Mouse (Mus musculus) limb, embryonic 15.5 days (tissue): ENCODE results near the gene Ppib. TPM values are rescaled to one million over a fixed set of nuclear protein-coding genes. Genes with fewer than 3 reads are reported as not detected.

ENCODE experiments used
- ATAC-seq: fragments of 200-750 bp; cut with Nextera tagmentation; 2 replicates; pipeline ENCODE4 v1.8.0; 2017; ENCODE audit warnings: low read depth, moderate TSS enrichment; ENCODE audit not compliant: insufficient number of reproducible peaks, low FRiP score, low TSS enrichment
- H3K27ac ChIP-seq: fragments of 300-500 bp; sonication (generic); 2 replicates; pipeline ENCODE4 v1.5.1; 2015; ENCODE audit warnings: moderate library complexity, mild to moderate bottlenecking, inconsistent platforms
- H3K27me3 ChIP-seq: fragments of 300-500 bp; sonication (generic); 2 replicates; pipeline ENCODE4 v1.6.1; 2015; ENCODE audit warnings: inconsistent platforms
- H3K36me3 ChIP-seq: fragments of 300-500 bp; sonication (generic); 2 replicates; pipeline ENCODE4 v1.6.1; 2015; ENCODE audit warnings: inconsistent platforms
- H3K4me1 ChIP-seq: fragments of 300-500 bp; sonication (generic); 2 replicates; pipeline ENCODE4 v1.6.1; 2015; ENCODE audit warnings: inconsistent platforms
- H3K4me2 ChIP-seq: fragments of 300-500 bp; sonication (generic); 2 replicates; pipeline ENCODE4 v1.6.1; 2015; ENCODE audit warnings: mild to moderate bottlenecking, inconsistent platforms
- H3K4me3 ChIP-seq: fragments of 300-500 bp; sonication (generic); 2 replicates; pipeline ENCODE4 v1.5.1; 2015; ENCODE audit warnings: mild to moderate bottlenecking, inconsistent platforms
- H3K9ac ChIP-seq: fragments of 300-500 bp; sonication (generic); 2 replicates; pipeline ENCODE4 v1.6.1; 2015; ENCODE audit warnings: inconsistent platforms
- H3K9me3 ChIP-seq: fragments of 300-500 bp; sonication (generic); 2 replicates; pipeline ENCODE4 v1.6.1; 2016; ENCODE audit warnings: inconsistent platforms
- WGBS: fragments of 180-500 bp; shearing (Covaris S2); methylation state at CpG from one replicate; pipeline ENCODE4 v1.1.7; 2015; 5-methylcytosine and 5-hydroxymethylcytosine counted together
- polyA plus RNA-seq: library from polyadenylated mRNA; unstranded; fragments of >200 nt; fragmentation: Nextera tagmentation; extraction: Ambion mirVana; gene quantifications from 2 replicates; pipeline ENCODE4 v1.2.1, GENCODE M21; 2015

Gene Ppib
- polyA plus RNA-seq, 1 experiment from 2014 or later = 775 TPM

DNA sequence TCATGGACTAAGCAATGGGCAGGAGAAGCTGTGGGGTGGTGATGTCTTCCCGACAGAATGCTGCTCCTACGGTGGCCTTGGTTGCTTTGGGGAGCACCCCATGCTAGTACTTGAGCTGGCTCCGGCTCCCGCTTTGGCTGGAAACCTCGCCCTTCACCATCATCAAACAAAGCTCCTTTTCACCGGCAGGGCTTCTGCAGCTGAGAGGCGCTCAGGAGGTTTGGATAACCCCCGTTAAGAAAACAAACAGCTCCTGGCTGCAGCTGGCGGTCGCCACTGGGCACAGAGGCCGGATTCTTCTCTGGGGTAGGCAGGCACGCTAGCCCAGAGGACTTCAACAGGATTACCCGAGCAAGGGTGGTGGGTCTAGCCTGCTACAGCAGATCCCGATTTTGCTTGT lies 18.5 kb downstream of the Ppib start:
- ATAC-seq = peak; percentile 61; the same call in 1 of the 2 replicates
- Histone ChIP-seq H3K9me3 (no peaks in the 10 kb centered on the region), H3K27ac (peak overlapping the region; percentile 73), H3K36me3 (no peaks in the 10 kb centered on the region), H3K9ac (no peak overlapping the region), H3K27me3 (no peaks in the 10 kb centered on the region), H3K4me3 (no peak overlapping the region), H3K4me2 (peak overlapping the region; percentile 14; the same call in 1 of the 2 replicates), H3K4me1 (0 out of 2 replicates have a peak, but pooled peaks cover 5% of the 10 kb centered on the region)
- 9% methylated on average over 14 of the region's 14 CpGs for WGBS

DNA sequence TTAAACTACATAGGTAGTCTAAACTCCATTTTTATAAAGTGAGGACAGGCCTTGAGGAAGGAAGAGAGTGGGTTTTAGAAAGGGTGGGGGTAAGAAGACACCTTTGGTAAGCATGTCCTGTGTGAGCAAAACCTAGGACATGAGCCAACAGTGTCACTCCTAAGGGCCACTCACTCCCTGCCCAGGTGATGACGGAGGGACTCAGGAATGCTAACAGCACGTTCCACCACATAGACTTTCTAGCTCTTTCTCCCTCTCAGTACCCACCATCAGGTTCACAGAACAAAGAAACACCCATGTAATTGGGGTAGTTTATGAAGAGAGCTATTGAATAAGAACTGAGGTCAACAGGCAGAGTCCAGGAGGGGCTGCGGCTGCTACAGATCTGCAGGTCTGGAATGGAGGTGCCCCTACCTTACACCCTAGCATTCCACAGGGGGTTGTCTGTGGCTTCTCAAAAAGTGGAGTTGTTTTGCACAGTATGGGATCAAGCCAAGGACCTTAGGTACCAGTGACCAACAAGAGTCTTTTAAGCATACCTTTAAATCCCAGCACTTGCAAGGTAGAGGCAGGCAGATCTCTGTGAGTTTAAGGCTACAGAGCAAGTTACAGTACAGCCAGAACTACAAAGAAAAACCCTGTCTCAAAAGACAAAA lies 20.9 kb downstream of the Ppib start:
- Histone ChIP-seq H3K4me3 (no peak overlapping the region), H3K27me3 (no peaks in the 10 kb centered on the region), H3K9ac (no peak overlapping the region), H3K4me1 (0 out of 2 replicates have a peak, but pooled peaks cover 5% of the 10 kb centered on the region), H3K4me2 (no peak overlapping the region), H3K27ac (no peak overlapping the region), H3K9me3 (no peaks in the 10 kb centered on the region), H3K36me3 (peaks cover 3% of the 10 kb centered on the region; the same call in 1 of the 2 replicates)
- 75% methylated on average over 3 of the region's 3 CpGs for WGBS
- no peak for ATAC-seq

DNA sequence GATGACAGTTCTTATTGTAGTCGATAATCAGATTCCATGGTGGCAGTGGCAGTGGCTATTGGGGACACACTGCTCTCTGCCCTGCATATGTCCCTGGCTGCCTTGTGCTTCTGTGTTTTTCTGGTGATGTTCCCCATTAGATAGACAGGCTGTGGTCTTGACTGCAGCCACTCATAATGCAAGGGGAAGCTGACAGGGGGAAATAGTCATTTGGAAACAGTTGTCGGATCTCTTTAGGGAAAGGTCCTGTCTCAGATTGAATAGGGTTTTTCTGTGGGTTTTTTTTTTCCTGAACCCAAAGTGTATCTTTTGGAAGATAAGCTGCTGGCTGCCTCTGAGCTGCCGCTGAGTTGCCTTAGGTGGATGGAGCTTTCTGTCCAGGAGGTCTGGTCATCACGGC lies 22.0 kb downstream of the Ppib start:
- H3K4me1 ChIP-seq = 0 out of 2 replicates have a peak, but pooled peaks cover 5% of the 10 kb centered on the region
- H3K27ac ChIP-seq = no peak overlapping the region
- H3K4me3 ChIP-seq = no peak overlapping the region
- H3K36me3 ChIP-seq = peaks cover 12% of the 10 kb centered on the region; the same call in 1 of the 2 replicates
- H3K9me3 ChIP-seq = no peaks in the 10 kb centered on the region
- H3K4me2 ChIP-seq = no peak overlapping the region
- ATAC-seq = no peak
- H3K9ac ChIP-seq = no peak overlapping the region
- H3K27me3 ChIP-seq = no peaks in the 10 kb centered on the region
- 82% methylated on average over 4 of the region's 4 CpGs for WGBS

DNA sequence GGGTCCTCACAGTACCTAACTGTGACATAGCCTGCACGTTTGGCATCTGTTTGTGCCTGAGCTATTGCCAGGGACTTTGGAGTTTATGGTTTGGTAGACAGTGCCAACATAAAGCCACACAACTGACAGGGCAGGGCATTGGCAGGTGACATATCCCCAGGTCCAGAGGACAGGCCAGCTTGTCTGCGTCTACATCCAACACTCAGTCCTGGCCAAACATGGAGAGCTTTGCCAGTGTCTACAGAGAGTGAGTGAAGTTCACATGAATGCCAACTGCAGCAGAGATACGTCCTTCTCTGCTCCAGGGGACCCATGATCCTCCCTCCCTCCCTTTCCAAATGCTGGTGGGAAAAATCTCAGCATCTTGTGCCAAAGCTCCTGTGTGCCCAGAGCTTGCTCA lies 24.1 kb downstream of the Ppib start:
- H3K9me3 ChIP-seq = no peaks in the 10 kb centered on the region
- H3K4me2 ChIP-seq = no peak overlapping the region
- H3K27ac ChIP-seq = no peak overlapping the region
- H3K27me3 ChIP-seq = no peaks in the 10 kb centered on the region
- 77% methylated on average over 3 of the region's 3 CpGs for WGBS
- H3K36me3 ChIP-seq = peaks cover 34% of the 10 kb centered on the region
- no peak overlapping the region for H3K9ac ChIP-seq
- ATAC-seq = no peak
- no peak overlapping the region for H3K4me3 ChIP-seq
- H3K4me1 ChIP-seq = peaks cover 4% of the 10 kb centered on the region; the same call in 1 of the 2 replicates

DNA sequence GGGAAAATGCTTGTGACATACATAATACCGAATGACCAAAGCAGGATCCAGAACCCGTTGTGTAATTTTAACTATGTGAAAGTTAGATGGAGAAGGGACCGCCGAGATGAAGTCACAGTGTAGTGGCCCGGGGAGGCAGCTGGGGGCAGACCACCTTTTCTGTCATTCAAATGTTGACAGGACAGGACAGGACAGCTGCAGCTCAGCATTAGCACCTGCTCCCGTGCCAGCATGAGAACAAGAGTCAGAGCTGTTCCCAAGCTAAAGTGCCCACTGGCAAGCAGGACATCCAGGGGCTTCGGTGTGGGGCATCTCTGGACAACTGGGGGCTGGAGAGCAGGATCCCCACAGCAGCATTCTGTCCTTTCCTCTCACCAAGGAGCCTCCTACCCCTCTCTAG lies 27.0 kb downstream of the Ppib start:
- H3K9ac ChIP-seq = no peak overlapping the region
- H3K27me3 ChIP-seq = no peaks in the 10 kb centered on the region
- H3K4me3 ChIP-seq = no peak overlapping the region
- H3K27ac ChIP-seq = no peak overlapping the region
- H3K36me3 ChIP-seq = peaks cover 59% of the 10 kb centered on the region
- 89% methylated on average over 7 of the region's 7 CpGs for WGBS
- peaks cover 4% of the 10 kb centered on the region; the same call in 1 of the 2 replicates for H3K4me1 ChIP-seq
- no peak overlapping the region for H3K4me2 ChIP-seq
- no peaks in the 10 kb centered on the region for H3K9me3 ChIP-seq
- ATAC-seq = no peak

DNA sequence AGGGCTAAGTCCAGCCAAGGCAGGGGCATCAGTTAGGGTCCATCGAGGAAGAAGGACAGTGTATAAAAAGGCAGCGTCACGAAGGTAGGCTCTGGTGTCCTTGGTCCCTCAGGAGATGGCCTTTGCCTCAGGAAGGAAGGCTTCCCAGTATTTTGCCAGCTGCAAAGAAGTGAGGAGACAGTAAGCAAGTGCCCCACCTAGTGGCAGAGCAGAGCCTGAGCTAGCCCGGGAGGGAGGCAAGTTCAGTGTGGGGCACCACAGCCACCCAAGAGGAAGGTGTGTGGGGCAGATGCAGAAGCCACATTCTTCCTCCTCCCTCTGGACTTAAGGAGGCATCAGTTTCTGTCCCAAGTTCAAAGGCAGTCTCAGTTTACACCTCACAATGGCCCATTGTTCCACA lies 28.4 kb downstream of the Ppib start:
- Histone ChIP-seq H3K4me3 (no peak overlapping the region), H3K9me3 (no peaks in the 10 kb centered on the region), H3K27me3 (no peaks in the 10 kb centered on the region), H3K36me3 (peaks cover 73% of the 10 kb centered on the region), H3K27ac (no peak overlapping the region), H3K9ac (no peak overlapping the region), H3K4me2 (no peak overlapping the region), H3K4me1 (peaks cover 4% of the 10 kb centered on the region; the same call in 1 of the 2 replicates)
- no peak; the same call in 1 of the 2 replicates for ATAC-seq
- WGBS = 44% methylated on average over 4 of the region's 4 CpGs

DNA sequence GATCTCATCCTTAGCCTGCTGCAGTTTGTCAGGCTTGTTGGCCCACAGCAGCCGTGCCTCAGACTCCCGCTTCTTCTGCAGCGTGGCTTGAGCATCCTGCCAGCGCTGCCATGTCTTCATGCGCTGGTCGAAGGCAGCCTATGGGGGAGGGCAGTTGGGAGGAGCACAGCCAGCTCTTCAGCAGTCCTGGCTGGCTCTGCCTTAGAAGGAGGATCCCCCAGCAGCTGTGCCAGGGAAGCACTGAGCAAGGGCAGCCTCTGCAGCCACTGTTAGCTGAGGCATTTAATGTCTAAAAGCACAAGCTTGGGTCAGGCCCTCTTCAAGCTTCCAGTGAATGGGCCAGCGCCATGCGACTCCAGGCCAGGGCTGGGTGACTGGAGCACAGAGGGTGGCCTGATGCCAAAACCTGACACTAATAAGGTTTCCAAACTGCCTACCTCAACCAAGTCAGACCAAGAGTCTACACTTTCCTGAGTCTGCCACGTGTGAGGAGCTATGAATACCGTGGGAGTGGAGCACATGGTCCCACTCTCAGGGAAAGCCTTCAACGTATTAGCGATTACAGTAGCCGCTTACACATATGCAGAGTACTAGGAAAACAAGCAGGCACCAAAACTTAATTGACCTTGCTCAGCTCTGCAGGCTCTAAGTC lies 30.7 kb downstream of the Ppib start:
- Histone ChIP-seq H3K9ac (no peak overlapping the region), H3K27me3 (no peaks in the 10 kb centered on the region), H3K27ac (no peak overlapping the region), H3K36me3 (peaks cover 93% of the 10 kb centered on the region), H3K4me1 (peaks cover 4% of the 10 kb centered on the region; the same call in 1 of the 2 replicates), H3K9me3 (no peaks in the 10 kb centered on the region), H3K4me2 (no peak overlapping the region), H3K4me3 (no peak overlapping the region)
- 78% methylated on average over 13 of the region's 13 CpGs for WGBS
- 0 out of 2 replicates have a peak, but pooled peaks have one; percentile 38 for ATAC-seq

DNA sequence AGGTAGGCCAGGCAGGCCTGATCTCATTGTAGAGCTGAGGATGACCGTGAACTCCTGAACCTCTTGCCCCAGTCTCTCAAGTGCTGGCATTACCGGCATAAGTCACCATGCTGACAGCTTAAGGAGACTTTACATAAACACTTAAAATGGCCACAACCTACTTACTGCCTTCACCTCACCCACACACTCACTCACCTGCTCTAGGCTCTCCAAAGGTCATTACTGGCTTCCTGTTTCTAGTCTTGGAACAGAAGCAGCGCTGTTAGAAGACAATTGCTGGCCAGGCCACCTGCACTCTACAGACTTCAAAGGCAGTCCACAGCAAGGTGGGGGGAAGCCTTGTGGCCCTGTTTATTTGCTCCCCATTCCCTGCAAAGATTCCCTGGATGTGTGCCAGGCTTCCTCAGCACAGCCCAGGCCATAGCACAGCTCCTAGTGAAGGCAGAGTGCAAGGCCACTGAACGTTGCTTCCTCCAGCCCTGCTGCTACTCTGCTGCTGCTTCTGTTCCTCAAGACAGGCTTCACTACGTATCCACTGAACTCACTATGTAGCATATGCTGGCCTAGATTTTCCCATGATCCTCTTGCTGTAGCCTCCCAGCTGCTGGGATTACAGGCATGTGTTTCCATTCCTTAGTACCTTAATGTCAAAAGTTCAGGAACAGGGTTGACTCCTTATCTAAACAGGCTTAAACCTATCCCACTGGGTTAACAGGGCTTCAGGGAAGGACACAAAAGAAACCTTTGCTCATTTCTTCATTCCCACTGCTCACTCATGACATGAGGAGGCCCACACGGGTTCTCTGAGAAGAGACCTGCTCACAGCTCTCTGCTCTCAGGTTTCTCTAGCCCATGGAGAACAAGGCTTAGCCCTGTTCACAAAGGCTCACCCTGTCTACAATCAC lies 31.6 kb downstream of the Ppib start:
- Histone ChIP-seq H3K27ac (no peak overlapping the region), H3K9ac (no peak overlapping the region)

DNA sequence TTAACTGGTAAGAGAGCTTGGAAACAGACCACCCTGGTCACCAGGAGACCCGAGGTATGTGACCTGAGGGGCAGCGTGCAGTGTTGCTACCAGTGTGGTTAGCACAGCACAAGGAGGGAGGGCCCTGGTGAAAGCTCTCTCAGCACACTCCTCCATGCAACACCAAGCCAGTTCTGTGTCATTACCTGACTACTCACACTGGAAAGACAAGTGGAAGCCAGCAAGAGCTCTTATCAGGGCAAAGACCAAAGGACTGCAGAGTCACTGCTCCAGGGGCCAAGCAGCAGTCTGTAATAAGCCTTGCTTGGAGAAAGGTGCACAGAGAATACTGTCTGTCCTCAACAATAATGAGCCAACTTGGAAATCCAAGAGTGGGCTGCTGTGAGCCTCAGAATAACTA lies 32.6 kb downstream of the Ppib start:
- H3K9ac ChIP-seq = no peak overlapping the region
- H3K36me3 ChIP-seq = peaks cover 95% of the 10 kb centered on the region

More for the DNA sequence above, 31.6 kb downstream of the Ppib start:
- Histone ChIP-seq H3K27me3 (no peaks in the 10 kb centered on the region), H3K4me2 (no peak overlapping the region), H3K4me3 (no peak overlapping the region), H3K4me1 (peaks cover 4% of the 10 kb centered on the region; the same call in 1 of the 2 replicates), H3K9me3 (no peaks in the 10 kb centered on the region), H3K36me3 (peaks cover 93% of the 10 kb centered on the region)
- ATAC-seq = no peak
- 56% methylated on average over 6 of the region's 6 CpGs for WGBS

DNA sequence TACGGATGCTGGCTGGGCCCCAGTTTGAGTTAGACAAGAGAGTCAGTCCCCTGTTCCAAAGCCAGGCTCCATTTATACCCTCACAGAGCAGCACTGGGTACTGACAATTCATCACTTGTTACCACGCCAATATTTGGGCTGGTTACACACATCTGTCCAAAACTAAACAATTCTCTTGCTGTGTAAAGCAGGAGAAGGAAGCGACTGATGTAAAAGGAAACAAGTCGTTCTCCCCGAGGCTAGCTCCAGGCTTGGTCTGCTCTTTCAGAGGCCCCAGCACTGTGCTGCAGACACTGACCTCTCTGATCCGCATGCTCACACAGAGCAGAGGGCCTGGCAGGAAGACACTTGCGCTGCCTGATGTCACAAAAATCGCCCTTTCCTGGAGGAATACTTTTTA lies 41.6 kb downstream of the Ppib start:
- 92% methylated on average over 8 of the region's 8 CpGs for WGBS
- Histone ChIP-seq H3K9me3 (no peaks in the 10 kb centered on the region), H3K9ac (no peak overlapping the region), H3K4me3 (no peak overlapping the region), H3K36me3 (peaks cover 75% of the 10 kb centered on the region), H3K4me1 (no peaks in the 10 kb centered on the region), H3K4me2 (no peak overlapping the region), H3K27me3 (no peaks in the 10 kb centered on the region), H3K27ac (no peak overlapping the region)
- no peak for ATAC-seq

More for the DNA sequence above, 32.6 kb downstream of the Ppib start:
- Histone ChIP-seq H3K4me3 (no peak overlapping the region), H3K4me1 (peaks cover 4% of the 10 kb centered on the region; the same call in 1 of the 2 replicates), H3K9me3 (no peaks in the 10 kb centered on the region), H3K4me2 (no peak overlapping the region), H3K27ac (no peak overlapping the region), H3K27me3 (no peaks in the 10 kb centered on the region)
- ATAC-seq = no peak
- WGBS = 79% methylated on average over 2 of the region's 2 CpGs

DNA sequence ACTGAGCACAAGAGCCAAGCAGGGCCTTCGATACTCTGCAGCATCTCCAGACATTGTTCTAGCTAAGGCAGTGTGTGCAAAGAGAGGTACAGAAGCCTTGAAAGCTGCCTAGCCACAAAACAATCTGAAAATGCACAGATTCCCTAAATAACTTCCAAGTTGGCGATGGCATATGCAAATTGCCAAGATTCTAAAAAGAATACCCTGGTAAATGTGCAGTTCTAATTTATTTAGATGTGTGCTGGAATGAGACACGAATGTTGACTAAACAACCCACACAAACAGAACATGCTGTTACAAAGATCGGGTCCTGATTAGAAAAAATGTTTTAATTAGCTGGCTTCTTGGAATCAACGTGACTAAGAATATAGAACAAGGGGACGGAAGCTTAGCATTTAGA lies 42.6 kb downstream of the Ppib start:
- no peak for ATAC-seq
- no peaks in the 10 kb centered on the region for H3K9me3 ChIP-seq
- H3K4me2 ChIP-seq = no peak overlapping the region
- H3K9ac ChIP-seq = no peak overlapping the region
- H3K4me1 ChIP-seq = no peaks in the 10 kb centered on the region
- no peak overlapping the region for H3K4me3 ChIP-seq
- no peak overlapping the region for H3K27ac ChIP-seq
- no peaks in the 10 kb centered on the region for H3K27me3 ChIP-seq
- peaks cover 72% of the 10 kb centered on the region for H3K36me3 ChIP-seq
- 85% methylated on average over 6 of the region's 6 CpGs for WGBS
